In the genomic region with DNA sequence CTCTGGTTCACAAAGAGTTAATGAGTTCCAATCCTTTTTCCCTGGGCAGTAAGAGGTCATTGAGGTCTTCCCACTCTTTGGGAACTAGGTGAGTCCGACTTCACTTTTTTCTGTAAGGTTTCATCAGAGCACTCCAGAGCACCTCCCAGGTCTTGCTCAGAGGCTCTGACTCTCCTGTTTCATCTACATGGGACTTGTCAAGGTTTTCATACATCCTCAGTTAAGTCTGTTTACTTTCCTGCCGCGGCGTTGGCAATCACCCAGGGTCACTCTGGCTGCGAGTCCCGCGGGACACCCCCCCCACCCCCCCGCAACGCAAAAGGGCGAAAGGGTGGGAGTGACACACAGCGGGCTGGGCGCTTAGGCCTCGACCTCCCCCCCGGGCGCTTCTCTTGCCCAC, we compare ENCODE assay signal across 11 mouse cellular contexts. TPM values are rescaled to one million over a fixed set of nuclear protein-coding genes. Genes with fewer than 3 reads are reported as not detected.
DNase-seq lines count a peak whose midpoint lies in the region; ATAC-seq and TF ChIP-seq lines count a peak whose summit lies in the region.
"Had no signal": no experiment of that assay in that cellular context is flagged by ENCODE, and none has a peak within 500 bp of the region (broad histone marks: within the 10 kb centered on the region; RNA-seq: fewer than 3 reads in every experiment).

No protein-coding gene starts in this region.

- no peak overlapping the region for H3K27ac ChIP-seq in heart, embryonic 10.5 days
- H3K27ac ChIP-seq in ES-Bruce4 (ENCODE audit: insufficient read depth, low read length), result no peak overlapping the region
- no peak overlapping the region for H3K27ac ChIP-seq in liver, postnatal 0 days (ENCODE audit: low read depth)
- H3K27ac ChIP-seq: embryonic facial prominence, embryonic 15.5 days had no signal

- intact Hi-C loops in heart, postnatal 10 days (cut with DNase I), result loop anchor here (5.0 kb wide), 2 partner anchors 117 to 222 kb away; partner anchors contain the start of genes Mcm5 and Rasd2

- peak overlapping the region; percentile 65 for H3K9ac ChIP-seq in ES-Bruce4 (ENCODE audit: low read depth, poor library complexity, severe bottlenecking)
- H3K9ac ChIP-seq in liver, postnatal 0 days (replicated peaks), result no peak overlapping the region
- H3K9ac ChIP-seq: embryonic facial prominence, embryonic 15.5 days had no signal

- H3K9me3 ChIP-seq in heart, embryonic 10.5 days, result no peaks in the 10 kb centered on the region
- H3K9me3 ChIP-seq in ES-Bruce4 (replicated peaks; ENCODE audit: control insufficient read depth, insufficient read depth, low read length, poor library complexity, severe bottlenecking), result no peaks in the 10 kb centered on the region
- H3K9me3 ChIP-seq in liver, postnatal 0 days (ENCODE audit: low read length), result no peaks in the 10 kb centered on the region
- H3K9me3 ChIP-seq: embryonic facial prominence, embryonic 15.5 days had no signal

- H3K36me3 ChIP-seq in heart, embryonic 10.5 days, result no peaks in the 10 kb centered on the region
- H3K36me3 ChIP-seq in ES-Bruce4 (ENCODE audit: control insufficient read depth, insufficient read depth, low read length, poor library complexity, severe bottlenecking), result no peaks in the 10 kb centered on the region
- H3K36me3 ChIP-seq in liver, postnatal 0 days (replicated peaks; ENCODE audit: insufficient read depth, low read length), result no peaks in the 10 kb centered on the region
- H3K36me3 ChIP-seq: embryonic facial prominence, embryonic 15.5 days had no signal

- no peak for DNase-seq in heart, embryonic 10.5 days (ENCODE audit: low spot score)
- DNase-seq in heart, postnatal 10 days, result no peak
- peak; percentile 19 for DNase-seq in heart, postnatal 4 days
- peak; percentile 31 for DNase-seq in liver, postnatal 0 days
- DNase-seq in layer of hippocampus, postnatal 25 days (ENCODE audit: extremely low spot score in 1 of 2, low spot score in 1 of 2), result no peak
- no peak for DNase-seq in T-cell, adult 2 months (ENCODE audit: low spot score)
- no peak for DNase-seq in frontal cortex, postnatal 36 days (ENCODE audit: low spot score in 2 of 2)
- DNase-seq: B cell, adult 2 months; layer of hippocampus, postnatal 36 days had no signal

- ATAC-seq in liver, postnatal 0 days, result no peak

- TF ChIP-seq CTCF in ES-Bruce4 (IDR thresholded peaks at IDR 0.05; ENCODE audit: low read depth, low read length), result no peak
- TF ChIP-seq CTCF in liver, postnatal 0 days (IDR thresholded peaks at IDR 0.05; ENCODE audit: low read depth), result no peak

- peaks cover 2% of the 10 kb centered on the region for H3K27me3 ChIP-seq in heart, embryonic 10.5 days (ENCODE audit: insufficient read depth, poor library complexity, severe bottlenecking)
- H3K27me3 ChIP-seq in ES-Bruce4 (ENCODE audit: control insufficient read depth, insufficient read depth, low read length, poor library complexity, severe bottlenecking), result no peaks in the 10 kb centered on the region
- no peaks in the 10 kb centered on the region for H3K27me3 ChIP-seq in liver, postnatal 0 days (ENCODE audit: insufficient read depth, low read length)
- H3K27me3 ChIP-seq: embryonic facial prominence, embryonic 15.5 days had no signal

- no peak for TF ChIP-seq POLR2A in ES-Bruce4 (IDR thresholded peaks at IDR 0.05; ENCODE audit: insufficient read depth, low read length)

- H3K4me1 ChIP-seq in heart, embryonic 10.5 days, result peaks cover 9% of the 10 kb centered on the region
- H3K4me1 ChIP-seq in ES-Bruce4 (ENCODE audit: control insufficient read depth, insufficient read depth, low read length), result peaks cover 2% of the 10 kb centered on the region
- H3K4me1 ChIP-seq in liver, postnatal 0 days (ENCODE audit: insufficient read depth), result peaks cover 8% of the 10 kb centered on the region

- no peak for TF ChIP-seq EP300 in ES-Bruce4 (IDR thresholded peaks at IDR 0.05; ENCODE audit: insufficient read depth, low read depth, low read length)
- no peak for TF ChIP-seq EP300 in liver, postnatal 0 days (IDR thresholded peaks at IDR 0.05; ENCODE audit: low read depth)

- peak overlapping the region; percentile 27; the same call in 1 of the 2 replicates for H3K4me2 ChIP-seq in liver, postnatal 0 days (ENCODE audit: low read depth, low read length)
- H3K4me2 ChIP-seq: embryonic facial prominence, embryonic 15.5 days had no signal

- 27% methylated on average over 15 of the region's 15 CpGs for WGBS in heart, embryonic 10.5 days
- WGBS in liver, postnatal 0 days (ENCODE audit: insufficient replicate concordance), result 21% methylated on average over 15 of the region's 15 CpGs

- H3K4me3 ChIP-seq in heart, embryonic 10.5 days, result peak overlapping the region; percentile 25
- no peak overlapping the region for H3K4me3 ChIP-seq in ES-Bruce4 (ENCODE audit: low read depth, low read length)
- H3K4me3 ChIP-seq in liver, postnatal 0 days (ENCODE audit: low read depth, low read length), result no peak overlapping the region
- H3K4me3 ChIP-seq: embryonic facial prominence, embryonic 15.5 days had no signal

RNA-seq across cellular contexts. Expression of gene Hmgxb4, which starts 3.1 kb away (rescaled TPM):
- 23.7 and 32.8 TPM in 2 replicates for polyA plus RNA-seq in heart, embryonic 10.5 days (2016; fragmentation: Nextera tagmentation; extraction: Ambion mirVana)
- 10 to 100 TPM; 16.9 to 19.0 TPM for total RNA-seq in heart, postnatal 10 days (2021)
- 112 and 122 TPM in 2 replicates for polyA plus RNA-seq in ES-Bruce4 (2011; ENCODE audit: insufficient read depth, insufficient read length, low read depth, missing spikeins)
- 10 to 100 TPM; 23.0 to 26.4 TPM for total RNA-seq in heart, postnatal 4 days (2021)
- polyA plus RNA-seq in liver, postnatal 0 days (2015; fragmentation: Nextera tagmentation; extraction: Ambion mirVana), result 5.5 and 6.6 TPM in 2 replicates
- total RNA-seq in layer of hippocampus, postnatal 25 days (2021), result 10 to 100 TPM; 23.7 to 25.7 TPM

RNA-seq across cellular contexts. Expression of gene Tom1, which starts 43.5 kb away (rescaled TPM):
- 40.3 and 46.4 TPM in 2 replicates for polyA plus RNA-seq in heart, embryonic 10.5 days (2016; fragmentation: Nextera tagmentation; extraction: Ambion mirVana)
- total RNA-seq in heart, postnatal 10 days (2021), result 10 to 100 TPM; 68.8 to 70.6 TPM
- 44.6 and 46.1 TPM in 2 replicates for polyA plus RNA-seq in ES-Bruce4 (2011; ENCODE audit: insufficient read depth, insufficient read length, low read depth, missing spikeins)
- 10 to 100 TPM; 70.7 to 73.3 TPM for total RNA-seq in heart, postnatal 4 days (2021)
- polyA plus RNA-seq in liver, postnatal 0 days (2015; fragmentation: Nextera tagmentation; extraction: Ambion mirVana), result 16.6 and 17.9 TPM in 2 replicates
- 10 to 100 TPM; 37.3 to 38.7 TPM for total RNA-seq in layer of hippocampus, postnatal 25 days (2021)

Comparison
In these comparisons a context has a peak if more than half of its experiments do, and no peak if none do; other contexts are left out.
1. DNase-seq: peak in heart, postnatal 4 days (single experiment) and liver, postnatal 0 days (single experiment); none in heart, embryonic 10.5 days (single experiment), heart, postnatal 10 days (0 of 2), layer of hippocampus, postnatal 25 days (0 of 2), T-cell, adult 2 months (single experiment) and frontal cortex, postnatal 36 days (0 of 2).